Comparison of ENCODE assay signal across 12 mouse cellular contexts in genomic region chr17:44788982-44789747, GRCm38 (mm10). TPM values are rescaled to one million over a fixed set of nuclear protein-coding genes. Genes with fewer than 3 reads are reported as not detected.
DNase-seq lines count a peak whose midpoint lies in the region; ATAC-seq and TF ChIP-seq lines count a peak whose summit lies in the region.
"Had no signal": no experiment of that assay in that cellular context is flagged by ENCODE, and none has a peak within 500 bp of the region (broad histone marks: within the 10 kb centered on the region; RNA-seq: fewer than 3 reads in every experiment).

No protein-coding gene starts in this region.

- DNase-seq in heart, adult 11 months: peak; percentile 87
- no peak for DNase-seq in heart, postnatal 14 days
- DNase-seq in liver, embryonic 14.5 days (ENCODE audit: low read depth in 3 of 3, low spot score in 3 of 3): no peak
- no peak for DNase-seq in liver, embryonic 11.5 days (ENCODE audit: low spot score)
- peak; percentile 15 for DNase-seq in ES-E14 (ENCODE audit: low read depth, low spot score)
- peak; percentile 17 for DNase-seq in kidney, postnatal 14 days
- no peak for DNase-seq in cerebellum, adult 11 months
- DNase-seq in cerebellum, adult 8-10 months: no peak
- DNase-seq: thymus, adult 18-20 months had no signal

- H3K4me3 ChIP-seq in liver, embryonic 14.5 days (ENCODE audit: insufficient read depth in 1 of 2, low read depth in 2 of 2, low read length in 2 of 2): no peak overlapping the region
- no peak overlapping the region for H3K4me3 ChIP-seq in liver, embryonic 11.5 days (ENCODE audit: low read depth, low read length)
- no peak overlapping the region for H3K4me3 ChIP-seq in ES-E14 (ENCODE audit: insufficient read depth in 1 of 2, low read depth in 1 of 2, low read length in 2 of 2, poor library complexity in 1 of 2, severe bottlenecking in 1 of 2)
- H3K4me3 ChIP-seq: erythroblast, embryonic 14.5 days; liver, embryonic 15.5 days had no signal

- peak; percentile 33 for TF ChIP-seq CTCF in liver, embryonic 14.5 days (IDR thresholded peaks at IDR 0.05; ENCODE audit: low read depth)

- no peaks in the 10 kb centered on the region for H3K4me1 ChIP-seq in liver, embryonic 14.5 days (replicated peaks; ENCODE audit: control insufficient read depth in 2 of 2, insufficient read depth in 2 of 2, low read length in 1 of 2)
- H3K4me1 ChIP-seq in liver, embryonic 11.5 days (replicated peaks; ENCODE audit: control insufficient read depth, insufficient read depth, low read length): no peaks in the 10 kb centered on the region
- H3K4me1 ChIP-seq in ES-E14 (ENCODE audit: control insufficient read depth in 2 of 2, insufficient read depth in 2 of 2, low read length in 2 of 2, poor library complexity in 1 of 2): peaks cover 0 to 4% of the 10 kb centered on the region in 2 experiments; a peak in 1 of 4 replicates
- H3K4me1 ChIP-seq: liver, embryonic 15.5 days had no signal

- intact Hi-C loops in heart, postnatal 14 days (cut with DNase I): no loop called here

- H3K27me3 ChIP-seq in liver, embryonic 14.5 days (ENCODE audit: control insufficient read depth, insufficient read depth, low read length): no peaks in the 10 kb centered on the region
- H3K27me3 ChIP-seq in liver, embryonic 11.5 days (replicated peaks; ENCODE audit: control insufficient read depth, insufficient read depth, low read length): no peaks in the 10 kb centered on the region
- H3K27me3 ChIP-seq: liver, embryonic 15.5 days had no signal

- ATAC-seq in liver, embryonic 14.5 days (ENCODE audit: insufficient read depth): no peak
- no peak for ATAC-seq in liver, embryonic 11.5 days (replicated peaks; ENCODE audit: low FRiP score)
- ATAC-seq: CD4-positive, CD25-positive, alpha-beta regulatory T cell, adult 4 months had no signal

- no peak overlapping the region for H3K4me2 ChIP-seq in liver, embryonic 14.5 days (ENCODE audit: low read depth)
- no peak overlapping the region for H3K4me2 ChIP-seq in liver, embryonic 11.5 days
- H3K4me2 ChIP-seq: liver, embryonic 15.5 days had no signal

- in situ Hi-C loops in ES-E14 (cut with MboI; ENCODE audit: low sequenced_read_pairs in 2 of 2, unreplicated experiment in 2 of 2): no loop called here

- WGBS in liver, embryonic 14.5 days (ENCODE audit: insufficient replicate concordance): 66% methylated on average over 5 of the region's 5 CpGs
- WGBS in liver, embryonic 11.5 days: 78% methylated on average over 5 of the region's 5 CpGs

- no peak overlapping the region for H3K27ac ChIP-seq in liver, embryonic 14.5 days
- no peak overlapping the region for H3K27ac ChIP-seq in liver, embryonic 11.5 days (ENCODE audit: low read depth, low read length)
- no peak overlapping the region for H3K27ac ChIP-seq in ES-E14 (ENCODE audit: insufficient read depth, low read depth, low read length, poor library complexity, severe bottlenecking)
- H3K27ac ChIP-seq: liver, embryonic 15.5 days had no signal

- no peaks in the 10 kb centered on the region for H3K36me3 ChIP-seq in liver, embryonic 14.5 days (replicated peaks; ENCODE audit: control insufficient read depth, insufficient read depth, low read depth)
- H3K36me3 ChIP-seq in liver, embryonic 11.5 days (ENCODE audit: control insufficient read depth, insufficient read depth, low read length): peaks cover 5% of the 10 kb centered on the region; the same call in 1 of the 2 replicates
- H3K36me3 ChIP-seq in ES-E14 (ENCODE audit: control insufficient read depth, insufficient read depth, low read length, poor library complexity, severe bottlenecking): no peaks in the 10 kb centered on the region

- no peak for TF ChIP-seq EP300 in liver, embryonic 14.5 days (IDR thresholded peaks at IDR 0.05; ENCODE audit: low read depth)

- H3K9ac ChIP-seq in liver, embryonic 14.5 days (replicated peaks): no peak overlapping the region
- no peak overlapping the region for H3K9ac ChIP-seq in liver, embryonic 11.5 days (ENCODE audit: low read depth, low read length)
- no peak overlapping the region for H3K9ac ChIP-seq in ES-E14 (ENCODE audit: insufficient read depth, low read depth, low read length, poor library complexity, severe bottlenecking)
- H3K9ac ChIP-seq: liver, embryonic 15.5 days had no signal

- no peaks in the 10 kb centered on the region for H3K9me3 ChIP-seq in liver, embryonic 14.5 days (ENCODE audit: control insufficient read depth, low read length)
- no peaks in the 10 kb centered on the region for H3K9me3 ChIP-seq in liver, embryonic 11.5 days (ENCODE audit: control insufficient read depth, low read length)
- no peaks in the 10 kb centered on the region for H3K9me3 ChIP-seq in ES-E14 (ENCODE audit: control insufficient read depth, insufficient read depth, low read depth, low read length)
- H3K9me3 ChIP-seq: liver, embryonic 15.5 days had no signal

TF ChIP-seq in ES-E14, 5 proteins besides CTCF, POLR2A, EP300 and RAD21:
- TF ChIP-seq ZC3H11A (IDR thresholded peaks at IDR 0.05; ENCODE audit: borderline replicate concordance, low read depth, low read length) (peak; percentile 33; the same call in 1 of the 2 replicates), ZNF384 (IDR thresholded peaks at IDR 0.05; ENCODE audit: low read depth, low read length) (no peak)

RNA-seq across cellular contexts. Expression of gene Supt3, which starts 12.2 kb away (rescaled TPM):
- total RNA-seq in heart, postnatal 14 days (2021): 10 to 100 TPM; 10.7 to 11.1 TPM
- polyA plus RNA-seq in liver, embryonic 14.5 days (2012; rRNA removed): 2.0 and 2.7 TPM in 2 replicates
- 5.3 and 6.4 TPM in 2 replicates for polyA plus RNA-seq in liver, embryonic 14.5 days (2014; fragmentation: Nextera tagmentation; extraction: Ambion mirVana)
- 15.6 and 17.7 TPM in 2 replicates for polyA plus RNA-seq in liver, embryonic 11.5 days (2014; fragmentation: Nextera tagmentation; extraction: Ambion mirVana)
- 3.9 and 4.9 TPM in 2 replicates for total RNA-seq in ES-E14 (2012; rRNA removed)

RNA-seq across cellular contexts. Expression of gene Runx2, which starts 25.4 kb away (rescaled TPM):
- total RNA-seq in heart, postnatal 14 days (2021): under 1 TPM; 0.45 to 0.71 TPM
- 0.58 and 0.76 TPM in 2 replicates for polyA plus RNA-seq in liver, embryonic 14.5 days (2012; rRNA removed)
- polyA plus RNA-seq in liver, embryonic 14.5 days (2014; fragmentation: Nextera tagmentation; extraction: Ambion mirVana): 0.40 and 0.65 TPM in 2 replicates
- 1.0 and 1.7 TPM in 2 replicates for polyA plus RNA-seq in liver, embryonic 11.5 days (2014; fragmentation: Nextera tagmentation; extraction: Ambion mirVana)
- 0.71 TPM in 1 of 2 replicates, not detected in the other for total RNA-seq in ES-E14 (2012; rRNA removed)

Comparison
In these comparisons a context has a peak if more than half of its experiments do, and no peak if none do; other contexts are left out.
1. DNase-seq: peak in heart, adult 11 months (single experiment), ES-E14 (single experiment) and kidney, postnatal 14 days (single experiment); none in heart, postnatal 14 days (0 of 2), liver, embryonic 14.5 days (0 of 3), liver, embryonic 11.5 days (single experiment), cerebellum, adult 11 months (single experiment) and cerebellum, adult 8-10 months (single experiment).